Comparison of ENCODE assay signal across 12 mouse cellular contexts in the genomic region with DNA sequence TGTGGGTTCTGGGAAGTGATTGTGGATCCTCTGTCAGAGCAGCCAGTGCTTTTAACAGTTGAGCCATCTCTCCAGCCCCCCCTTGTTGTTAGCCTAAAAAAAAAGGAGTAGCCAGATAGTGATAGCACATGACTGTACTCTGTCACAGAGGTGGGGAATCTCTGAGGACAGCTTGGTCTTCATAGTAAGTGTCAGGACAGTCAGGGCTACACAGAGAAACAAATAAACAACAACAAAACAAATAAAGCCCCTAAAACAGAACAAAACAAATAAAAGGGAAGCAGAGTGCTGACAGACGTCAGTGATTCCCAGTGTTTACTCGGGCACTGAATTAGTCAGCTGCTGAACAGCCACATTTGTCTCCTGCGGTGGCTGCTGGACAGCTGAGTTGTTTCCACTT.
"Had no signal": no experiment of that assay in that cellular context is flagged by ENCODE, and none has a peak within 500 bp of the region (broad histone marks: within the 10 kb centered on the region; RNA-seq: fewer than 3 reads in every experiment).

No protein-coding gene starts in this region.

- DNase-seq: layer of hippocampus, adult 9-11 months; liver, embryonic 13.5 days; lung, embryonic 14.5 days; lung, postnatal 4 days; midbrain, embryonic 14.5 days; thymus, adult 18-20 months; thymus, postnatal 36 days had no signal

- H3K4me1 ChIP-seq: liver, embryonic 13.5 days had no signal

- ATAC-seq: inflammation-experienced regulatory T-cells, adult 6 months; intestine, embryonic 16.5 days; lung, postnatal 0 days had no signal

- H3K4me2 ChIP-seq: liver, embryonic 13.5 days; lung, embryonic 14.5 days; midbrain, embryonic 11.5 days had no signal

- H3K36me3 ChIP-seq: liver, embryonic 13.5 days had no signal

- H3K9me3 ChIP-seq: liver, embryonic 13.5 days had no signal

- H3K27ac ChIP-seq: layer of hippocampus, adult 2 months; liver, embryonic 13.5 days had no signal

- H3K9ac ChIP-seq: liver, embryonic 13.5 days; lung, embryonic 14.5 days had no signal

- H3K4me3 ChIP-seq: layer of hippocampus, adult 2 months; liver, embryonic 13.5 days had no signal

- H3K27me3 ChIP-seq: liver, embryonic 13.5 days had no signal
